Mouse (Mus musculus): ENCODE measurements at regions not wholly inside any gene's neighbourhood (a gene's known extent, or its start where the extent isn't known, plus 50 kb on each side); places are given as distances from the start of the nearest gene placed in this dataset.

DNA sequence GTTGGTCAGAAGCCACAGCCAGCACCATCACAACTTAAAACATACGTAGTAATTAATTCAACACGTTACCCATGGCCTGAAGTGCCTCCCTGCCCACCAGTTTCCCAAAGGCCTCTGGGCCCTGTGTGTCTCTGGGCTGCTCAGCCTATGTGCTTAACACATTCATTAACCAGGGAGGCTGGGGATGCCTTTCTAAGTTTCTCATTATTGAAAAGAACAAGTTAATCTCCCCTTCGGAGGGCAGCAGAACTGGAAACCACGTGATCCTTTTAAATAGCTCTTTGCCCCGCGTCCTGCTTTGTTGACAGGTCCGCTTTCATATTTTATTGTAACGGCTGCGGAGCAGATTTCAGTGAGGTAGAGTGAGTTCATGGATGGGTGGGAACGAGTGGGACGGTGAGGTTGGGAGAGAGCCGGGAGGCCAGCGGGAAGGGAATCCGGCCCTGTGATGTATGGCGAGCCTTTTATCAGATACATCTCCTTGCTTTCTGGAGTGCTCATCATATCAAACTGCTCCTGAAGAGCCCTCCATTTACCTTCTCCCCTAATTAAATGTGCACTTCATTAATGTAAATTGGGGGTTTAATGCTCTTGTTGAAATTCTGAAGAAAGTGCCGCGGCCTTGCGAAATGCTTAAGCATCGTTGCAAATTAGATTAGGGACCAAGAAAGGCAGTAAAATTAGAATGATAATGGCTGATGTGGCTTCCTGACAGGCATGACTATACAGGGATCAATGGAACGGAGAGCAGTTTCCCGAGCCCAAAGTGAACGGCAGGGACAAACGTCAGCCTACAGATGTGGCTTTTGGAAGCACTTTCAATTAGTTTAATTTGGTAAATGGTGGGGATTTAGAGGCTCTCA is 127.0 kb downstream of the Nkx6-1 start:
- no peaks in the 10 kb centered on the region for H3K36me3 ChIP-seq (ENCODE audit: control insufficient read depth in 1 of 2, insufficient read depth in 2 of 2, low read length in 2 of 2)
- H3K4me3 ChIP-seq (ENCODE audit: control insufficient read depth in 1 of 2, insufficient read depth in 1 of 2, low read depth in 2 of 2, low read length in 2 of 2), result no peak overlapping the region
- TF ChIP-seq HCFC1 (IDR thresholded peaks at IDR 0.05; ENCODE audit: low read depth, low read length), result no peak
- H3K79me2 ChIP-seq (ENCODE audit: control insufficient read depth, insufficient read depth, low read length, poor library complexity), result no peaks in the 10 kb centered on the region
- no peak overlapping the region for H3K27ac ChIP-seq (ENCODE audit: control insufficient read depth, low read depth, low read length)
- H3K9me3 ChIP-seq (replicated peaks; ENCODE audit: insufficient read depth, low read length), result no peaks in the 10 kb centered on the region
- H3K27me3 ChIP-seq (ENCODE audit: control insufficient read depth in 1 of 2, insufficient read depth in 2 of 2, low read length in 2 of 2), result no peaks in the 10 kb centered on the region
- H3K4me1 ChIP-seq (ENCODE audit: control insufficient read depth in 1 of 2, insufficient read depth in 2 of 2, low read length in 2 of 2), result no peaks in the 10 kb centered on the region
- no peak overlapping the region for H3K9ac ChIP-seq (ENCODE audit: control insufficient read depth, low read depth, low read length, poor library complexity, severe bottlenecking)
- DNase-seq (ENCODE audit: low read depth, low spot score), result no peak

DNA sequence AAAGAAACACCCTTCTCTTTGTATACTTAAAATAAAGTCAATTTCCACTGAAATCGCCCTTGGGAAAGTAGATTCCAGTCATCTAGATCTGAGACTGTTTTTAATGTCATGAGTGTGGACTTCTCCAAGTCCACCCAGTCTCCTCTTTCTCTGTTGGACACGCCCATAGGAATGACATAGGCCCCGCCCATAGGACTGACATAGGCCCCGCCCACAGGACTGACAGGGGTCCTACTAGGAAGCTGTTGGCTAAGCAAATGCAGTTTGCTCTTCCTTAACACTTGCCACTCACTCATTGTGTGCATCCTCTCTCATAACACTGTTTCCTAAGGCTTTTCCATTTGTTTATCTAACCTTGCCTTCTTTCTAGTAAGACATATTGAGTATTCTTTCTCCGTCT is 129.3 kb downstream of the Nkx6-1 start:
- H3K79me2 ChIP-seq (ENCODE audit: control insufficient read depth, insufficient read depth, low read length, poor library complexity), result no peaks in the 10 kb centered on the region
- no peaks in the 10 kb centered on the region for H3K27me3 ChIP-seq (ENCODE audit: control insufficient read depth in 1 of 2, insufficient read depth in 2 of 2, low read length in 2 of 2)
- TF ChIP-seq USF1 (IDR thresholded peaks at IDR 0.05; ENCODE audit: low read depth, low read length) (no peak), MXI1 (IDR thresholded peaks at IDR 0.05; ENCODE audit: low read depth, low read length) (no peak), ELF1 (IDR thresholded peaks at IDR 0.05; ENCODE audit: low read depth, low read length) (no peak)
- no peaks in the 10 kb centered on the region for H3K36me3 ChIP-seq (ENCODE audit: control insufficient read depth in 1 of 2, insufficient read depth in 2 of 2, low read length in 2 of 2)
- H3K4me3 ChIP-seq (ENCODE audit: control insufficient read depth in 1 of 2, insufficient read depth in 1 of 2, low read depth in 2 of 2, low read length in 2 of 2), result no peak overlapping the region
- H3K9me3 ChIP-seq (replicated peaks; ENCODE audit: insufficient read depth, low read length), result no peaks in the 10 kb centered on the region
- no peak overlapping the region for H3K9ac ChIP-seq (ENCODE audit: control insufficient read depth, low read depth, low read length, poor library complexity, severe bottlenecking)
- no peaks in the 10 kb centered on the region for H3K4me1 ChIP-seq (ENCODE audit: control insufficient read depth in 1 of 2, insufficient read depth in 2 of 2, low read length in 2 of 2)
- DNase-seq (ENCODE audit: low read depth, low spot score), result no peak
- no peak overlapping the region for H3K27ac ChIP-seq (ENCODE audit: control insufficient read depth, low read depth, low read length)

DNA sequence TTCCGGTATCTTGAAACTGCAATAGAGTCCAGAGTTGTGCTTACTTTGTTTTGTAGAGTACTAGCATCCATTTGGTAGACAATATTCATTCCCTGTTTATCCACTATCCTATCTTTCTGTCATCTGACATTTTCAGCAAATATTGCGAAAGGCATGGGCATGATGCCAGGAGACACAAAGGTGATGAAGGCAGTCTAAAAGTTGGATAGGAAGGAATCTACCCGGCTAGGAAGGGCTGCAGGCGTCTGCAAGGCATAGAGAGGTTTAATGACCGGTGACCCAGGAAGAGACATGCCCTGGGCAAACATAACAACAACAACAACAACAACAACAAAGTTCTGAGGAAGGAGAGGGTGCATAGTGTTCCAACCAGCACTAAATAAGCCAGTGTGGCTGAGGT is 139.4 kb downstream of the Nkx6-1 start:
- Histone ChIP-seq H3K36me3 (ENCODE audit: control insufficient read depth in 1 of 2, insufficient read depth in 2 of 2, low read length in 2 of 2) (no peaks in the 10 kb centered on the region), H3K9me3 (replicated peaks; ENCODE audit: insufficient read depth, low read length) (no peaks in the 10 kb centered on the region), H3K27me3 (ENCODE audit: control insufficient read depth in 1 of 2, insufficient read depth in 2 of 2, low read length in 2 of 2) (no peaks in the 10 kb centered on the region), H3K4me3 (ENCODE audit: control insufficient read depth in 1 of 2, insufficient read depth in 1 of 2, low read depth in 2 of 2, low read length in 2 of 2) (no peak overlapping the region), H3K27ac (ENCODE audit: control insufficient read depth, low read depth, low read length) (no peak overlapping the region), H3K9ac (ENCODE audit: control insufficient read depth, low read depth, low read length, poor library complexity, severe bottlenecking) (no peak overlapping the region), H3K4me1 (ENCODE audit: control insufficient read depth in 1 of 2, insufficient read depth in 2 of 2, low read length in 2 of 2) (no peaks in the 10 kb centered on the region), H3K79me2 (ENCODE audit: control insufficient read depth, insufficient read depth, low read length, poor library complexity) (no peaks in the 10 kb centered on the region)
- DNase-seq (ENCODE audit: low read depth, low spot score), result no peak
- TF ChIP-seq POLR2AphosphoS5 (IDR thresholded peaks at IDR 0.05; ENCODE audit: borderline replicate concordance, low read depth, low read length) (no peak), TBP (IDR thresholded peaks at IDR 0.05; ENCODE audit: low read depth, low read length) (no peak), MEF2A (IDR thresholded peaks at IDR 0.05; ENCODE audit: extremely low read depth, insufficient replicate concordance, low read depth, low read length, poor library complexity, severe bottlenecking) (no peak), ELF1 (IDR thresholded peaks at IDR 0.05; ENCODE audit: low read depth, low read length) (no peak), JUND (IDR thresholded peaks at IDR 0.05; ENCODE audit: low read depth, low read length) (no peak), MAFK (IDR thresholded peaks at IDR 0.05; ENCODE audit: borderline replicate concordance, low read depth, low read length) (no peak), USF1 (IDR thresholded peaks at IDR 0.05; ENCODE audit: low read depth, low read length) (no peak), SMC3 (IDR thresholded peaks at IDR 0.05; ENCODE audit: low read depth, low read length) (no peak), ZMIZ1 (IDR thresholded peaks at IDR 0.05; ENCODE audit: low read depth, low read length) (no peak), TAL1 (IDR thresholded peaks at IDR 0.05; ENCODE audit: low read length) (no peak), MYC (IDR thresholded peaks at IDR 0.05; ENCODE audit: low read depth, low read length) (no peak), CHD1 (IDR thresholded peaks at IDR 0.05; ENCODE audit: low read depth, low read length) (no peak), KAT2A (conservative IDR thresholded peaks at IDR 0.05; ENCODE audit: low read depth, low read length) (no peak), UBTF (IDR thresholded peaks at IDR 0.05; ENCODE audit: borderline replicate concordance, insufficient read depth, low read depth, low read length) (no peak), RCOR1 (IDR thresholded peaks at IDR 0.05; ENCODE audit: low read depth, low read length) (no peak), TCF12 (IDR thresholded peaks at IDR 0.05; ENCODE audit: low read depth, low read length) (no peak)
